Mouse (Mus musculus) G1E (cell line): ENCODE results near the gene Ppp2r5d. TPM values are rescaled to one million over a fixed set of nuclear protein-coding genes. Genes with fewer than 3 reads are reported as not detected.

Experiments
- ATAC-seq: 2 replicates; pipeline ENCODE4 v1.8.0; 2016; ENCODE audit warnings: mild to moderate bottlenecking; ENCODE audit not compliant: insufficient number of reproducible peaks, poor library complexity, low FRiP score, severe bottlenecking; ENCODE audit errors: extremely low read depth
- DNase-seq: peaks from one replicate; pipeline ENCODE4 v3.0.0; 2012; ENCODE audit warnings: low spot score
- H3K27me3 ChIP-seq: 2 replicates; pipeline ENCODE4 v1.6.1; 2012; ENCODE audit warnings: mild to moderate bottlenecking, low read length, inconsistent platforms; ENCODE audit not compliant: insufficient read depth
- H3K36me3 ChIP-seq: replicated peaks from 2 replicates; pipeline ENCODE3; 2012; ENCODE audit warnings: mild to moderate bottlenecking, inconsistent platforms
- H3K4me1 ChIP-seq: 2 replicates; pipeline ENCODE4 v1.6.1; 2012; ENCODE audit warnings: low read depth, low read length, inconsistent platforms, mixed read lengths; ENCODE audit not compliant: insufficient read depth
- H3K4me3 ChIP-seq: 2 replicates; pipeline ENCODE4 v1.5.1; 2012; ENCODE audit warnings: low read depth, mild to moderate bottlenecking, inconsistent platforms, low read length, moderate library complexity, mixed read lengths
- H3K9me3 ChIP-seq: replicated peaks from 2 replicates; pipeline ENCODE4 v1.6.1; 2012; ENCODE audit warnings: inconsistent platforms
- CTCF ChIP-seq: IDR thresholded peaks from 2 replicates; pipeline ENCODE4 v1.5.1; 2012; ENCODE audit warnings: low read depth, low read length, inconsistent platforms, mixed read lengths
- GATA1 ChIP-seq: IDR thresholded peaks from 2 replicates; pipeline ENCODE4 v1.6.1; 2012; ENCODE audit warnings: borderline replicate concordance, low read length, inconsistent platforms, mixed read lengths
- GATA2 ChIP-seq: IDR thresholded peaks from 2 replicates; pipeline ENCODE4 v1.6.1; 2012; ENCODE audit warnings: low read depth, low read length, inconsistent platforms, borderline replicate concordance
- POLR2AphosphoS5 ChIP-seq: IDR thresholded peaks from 2 replicates; pipeline ENCODE4 v1.6.1; 2012; ENCODE audit warnings: low read depth, low read length, inconsistent platforms; ENCODE audit not compliant: insufficient replicate concordance
- TAL1 ChIP-seq: conservative IDR thresholded peaks from 2 replicates; pipeline ENCODE4 v1.6.1; 2012; ENCODE audit warnings: low read depth, low read length, inconsistent platforms, mixed read lengths
- polyA plus RNA-seq: library from polyadenylated mRNA; stranded (reverse); fragments of >175 nt; gene quantifications from 2 replicates; pipeline ENCODE4 v1.2.3, GENCODE M21; 2012
- total RNA-seq, 2 experiments: library from RNA; stranded (forward) in 1 of 2; stranded (reverse) in 1 of 2; fragments of 200-1000 nt in 1 of 2; fragments of >200 nt in 1 of 2; fragmentation: Nextera tagmentation in 1 of 2; gene quantifications; 2 replicates each; pipeline ENCODE4 v1.2.3; 2014 to 2017

Ppp2r5d gene
- total and polyA plus RNA-seq, 3 experiments, result 33.9 to 78.5 (median 55.2) TPM

GRCm38 (mm10) chr17:46747806-46748205 lies 42.9 kb upstream of the Ppp2r5d start:
- Histone ChIP-seq H3K27me3 (no peaks in the 10 kb centered on the region), H3K9me3 (no peaks in the 10 kb centered on the region), H3K4me1 (peaks cover 37% of the 10 kb centered on the region), H3K4me3 (no peak overlapping the region), H3K36me3 (peaks cover 70% of the 10 kb centered on the region)
- ATAC-seq, result no peak
- TF ChIP-seq POLR2AphosphoS5 (no peak), GATA2 (no peak), TAL1 (no peak), CTCF (no peak), GATA1 (no peak)
- no peak for DNase-seq

- TF ChIP-seq GATA1, result no peak
- TF ChIP-seq CTCF, result no peak
- no peak for TF ChIP-seq POLR2AphosphoS5
- no peak for TF ChIP-seq GATA2
- peaks cover 33% of the 10 kb centered on the region for H3K4me1 ChIP-seq
- ATAC-seq (no peak), DNase-seq (no peak)
- no peaks in the 10 kb centered on the region for H3K9me3 ChIP-seq
- peaks cover 76% of the 10 kb centered on the region for H3K36me3 ChIP-seq
- no peak overlapping the region for H3K4me3 ChIP-seq
- H3K27me3 ChIP-seq, result no peaks in the 10 kb centered on the region
These were observed 42.3 kb upstream of the Ppp2r5d start for GRCm38 (mm10) chr17:46747234-46747633.

DNA sequence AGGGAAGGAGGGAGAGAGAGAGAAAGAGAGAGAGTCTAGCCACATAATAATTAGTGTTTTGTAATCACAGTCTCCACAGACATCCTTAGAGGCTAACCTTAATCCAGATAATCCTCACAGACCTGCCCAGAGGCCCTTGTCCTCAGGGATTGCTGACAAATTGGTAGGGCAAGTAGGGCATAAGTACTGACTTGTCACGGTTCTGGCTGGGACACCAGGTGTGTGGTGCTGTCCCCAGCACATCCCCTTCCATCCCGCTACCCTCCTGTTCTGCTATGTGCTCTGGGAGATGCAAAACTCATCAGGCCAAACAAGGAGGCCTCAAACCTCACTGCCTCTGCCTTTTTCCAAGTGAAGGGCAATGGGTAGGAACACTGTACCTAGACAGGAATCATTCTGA lies 40.6 kb upstream of the Ppp2r5d start:
- DNase-seq (no peak), ATAC-seq (no peak)
- H3K36me3 ChIP-seq, result peaks cover 89% of the 10 kb centered on the region
- H3K27me3 ChIP-seq, result no peaks in the 10 kb centered on the region
- H3K4me1 ChIP-seq, result peaks cover 26% of the 10 kb centered on the region
- H3K9me3 ChIP-seq, result no peaks in the 10 kb centered on the region
- no peak overlapping the region for H3K4me3 ChIP-seq
- no peak for TF ChIP-seq GATA1
- TF ChIP-seq TAL1, result no peak

DNA sequence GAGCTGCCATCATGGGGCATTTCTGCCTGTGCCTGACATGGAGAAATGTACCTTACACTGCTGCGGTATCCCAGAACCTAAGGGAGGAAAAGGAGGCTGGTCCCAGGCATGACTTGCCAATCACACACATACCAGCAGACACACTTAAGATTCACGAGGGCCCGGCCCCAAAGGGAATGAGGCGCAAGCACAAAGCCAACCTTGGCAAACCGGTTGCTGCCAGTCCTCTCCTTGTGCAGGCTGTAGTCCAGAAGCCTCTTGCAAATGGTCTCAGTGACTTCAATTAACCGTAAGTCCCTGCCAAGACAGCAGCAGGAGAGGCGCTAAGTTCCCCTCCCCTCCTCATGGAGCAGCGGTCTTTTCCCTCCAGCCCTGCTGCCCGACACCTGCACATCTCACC lies 38.1 kb upstream of the Ppp2r5d start:
- DNase-seq (no peak), ATAC-seq (no peak)
- Histone ChIP-seq H3K36me3 (peaks cover 69% of the 10 kb centered on the region), H3K27me3 (no peaks in the 10 kb centered on the region), H3K9me3 (no peaks in the 10 kb centered on the region), H3K4me1 (peaks cover 12% of the 10 kb centered on the region; the same call in 1 of the 2 replicates), H3K4me3 (no peak overlapping the region)
- TF ChIP-seq POLR2AphosphoS5 (no peak), TAL1 (no peak), GATA2 (no peak), CTCF (no peak), GATA1 (no peak)

DNA sequence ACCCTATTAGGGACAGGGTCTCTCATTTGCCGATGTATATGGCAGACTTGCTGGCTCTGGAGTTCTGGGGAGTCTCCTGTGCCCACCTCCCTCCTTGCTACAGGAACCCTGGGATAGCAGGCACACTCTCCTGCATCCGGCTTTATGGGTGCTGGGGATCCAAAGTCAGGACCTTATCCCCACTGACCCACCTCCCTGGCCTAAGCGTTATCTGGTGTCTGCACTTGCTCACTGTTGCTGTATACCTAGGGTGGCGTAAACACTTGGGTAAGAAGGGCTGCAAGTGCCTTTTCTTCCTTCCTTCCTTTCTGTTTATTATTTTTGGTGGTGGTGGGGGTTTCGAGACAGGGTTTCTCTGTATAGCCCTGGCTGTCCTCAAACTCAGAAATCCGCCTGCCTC lies 36.4 kb upstream of the Ppp2r5d start:
- Histone ChIP-seq H3K27me3 (no peaks in the 10 kb centered on the region), H3K4me1 (peaks cover 4% of the 10 kb centered on the region; the same call in 1 of the 2 replicates), H3K4me3 (no peak overlapping the region), H3K36me3 (peaks cover 68% of the 10 kb centered on the region), H3K9me3 (no peaks in the 10 kb centered on the region)
- ATAC-seq, result no peak
- no peak for DNase-seq
- TF ChIP-seq TAL1 (no peak), POLR2AphosphoS5 (no peak), CTCF (no peak), GATA2 (no peak), GATA1 (no peak)

DNA sequence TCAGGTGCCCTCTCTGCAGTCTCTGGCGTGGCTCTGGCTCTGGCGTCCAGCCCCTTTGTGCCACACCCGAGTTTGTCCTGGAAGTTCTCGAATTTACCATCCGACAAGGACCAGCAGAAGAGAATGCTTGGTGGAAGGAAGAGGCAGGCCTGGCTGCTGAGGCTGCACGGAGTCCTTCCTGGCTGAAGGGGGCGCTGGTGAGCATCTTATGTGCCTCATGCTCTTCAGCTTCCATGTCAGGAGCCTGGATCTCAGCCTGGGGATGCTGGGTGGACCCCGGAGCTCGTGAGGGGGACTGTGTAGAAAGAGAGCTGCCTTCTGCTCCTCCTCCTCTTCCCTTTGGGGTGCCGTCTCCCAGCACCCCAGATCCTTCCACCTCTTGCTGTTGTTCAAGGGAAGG lies 31.2 kb upstream of the Ppp2r5d start:
- no peaks in the 10 kb centered on the region for H3K27me3 ChIP-seq
- no peak for ATAC-seq
- H3K9me3 ChIP-seq, result no peaks in the 10 kb centered on the region
- no peak for DNase-seq
- H3K4me3 ChIP-seq, result no peak overlapping the region
- peaks cover 47% of the 10 kb centered on the region for H3K36me3 ChIP-seq
- TF ChIP-seq GATA1 (no peak), CTCF (peak; percentile 70)
- H3K4me1 ChIP-seq, result peaks cover 2% of the 10 kb centered on the region; the same call in 1 of the 2 replicates

DNA sequence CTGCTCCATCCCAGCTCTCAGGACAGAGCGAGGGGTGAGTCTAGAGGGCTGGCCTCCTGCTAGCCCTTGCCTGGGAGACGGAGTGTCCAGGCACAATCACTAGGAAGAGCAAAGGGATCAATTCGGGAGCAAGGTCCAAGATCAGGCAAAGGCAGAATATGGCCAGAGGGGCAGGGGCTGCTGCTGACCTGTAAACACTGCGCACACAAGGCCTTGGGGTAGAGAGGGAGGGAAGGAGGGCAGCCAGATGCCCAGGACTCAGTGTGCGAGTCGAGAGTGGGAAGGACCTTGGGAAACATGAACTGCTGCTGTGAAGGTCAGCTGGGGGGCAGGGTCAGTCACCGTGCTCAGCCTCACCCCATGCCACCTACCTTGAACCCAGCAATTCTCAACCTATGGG lies 30.4 kb upstream of the Ppp2r5d start:
- DNase-seq (no peak), ATAC-seq (no peak)
- no peaks in the 10 kb centered on the region for H3K9me3 ChIP-seq
- no peak overlapping the region for H3K4me3 ChIP-seq
- no peaks in the 10 kb centered on the region for H3K27me3 ChIP-seq
- peaks cover 45% of the 10 kb centered on the region for H3K36me3 ChIP-seq
- TF ChIP-seq POLR2AphosphoS5, result no peak
- TF ChIP-seq GATA1, result no peak
- H3K4me1 ChIP-seq, result peaks cover 2% of the 10 kb centered on the region; the same call in 1 of the 2 replicates

GRCm38 (mm10) chr17:46734055-46734454 lies 29.1 kb upstream of the Ppp2r5d start:
- Histone ChIP-seq H3K27me3 (peaks cover 3% of the 10 kb centered on the region; the same call in 1 of the 2 replicates), H3K4me1 (peaks cover 2% of the 10 kb centered on the region), H3K36me3 (peaks cover 45% of the 10 kb centered on the region), H3K9me3 (no peaks in the 10 kb centered on the region), H3K4me3 (no peak overlapping the region)
- DNase-seq (no peak), ATAC-seq (no peak)
- TF ChIP-seq CTCF, result no peak
- TF ChIP-seq TAL1, result no peak
- no peak for TF ChIP-seq GATA2
- TF ChIP-seq POLR2AphosphoS5, result no peak
- no peak for TF ChIP-seq GATA1
